In the genomic region with DNA sequence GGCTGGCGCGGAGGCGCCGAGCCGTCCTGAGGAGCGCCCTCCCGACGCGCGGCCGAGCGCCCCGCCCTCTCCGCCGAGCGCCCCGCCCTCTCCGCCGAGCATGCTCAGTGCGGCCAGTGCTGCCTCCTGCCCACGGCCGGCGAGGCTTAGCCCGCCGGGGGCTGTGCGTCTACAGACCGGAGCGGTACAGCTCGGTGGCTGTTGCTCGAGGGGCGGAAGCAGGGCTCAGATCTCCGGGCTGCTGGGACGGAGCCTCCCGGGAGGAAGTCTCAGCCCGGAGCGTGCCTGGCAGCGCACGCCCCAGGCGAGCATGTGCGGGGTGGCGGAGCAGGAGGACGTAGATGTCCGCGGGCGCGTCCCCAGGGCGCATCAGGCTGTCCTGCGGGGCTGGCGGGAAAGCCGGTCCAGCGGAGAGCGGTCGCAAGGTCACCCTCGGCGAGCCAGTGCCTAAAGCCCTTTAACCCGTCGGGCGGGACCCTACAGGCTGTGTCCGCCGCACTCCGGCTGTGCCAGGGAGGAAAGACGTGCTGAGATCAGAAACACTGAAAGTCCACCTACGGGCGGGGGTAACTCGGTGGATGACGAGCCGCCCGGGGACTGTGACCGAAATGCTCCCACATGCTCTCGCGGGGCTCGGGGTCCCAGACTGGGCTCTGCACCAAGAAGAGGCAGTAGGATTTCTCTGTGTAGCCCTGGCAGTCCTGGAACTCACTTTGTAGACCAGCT, we compare ENCODE assay signal across 8 mouse cellular contexts. TPM values are rescaled to one million over a fixed set of nuclear protein-coding genes. Genes with fewer than 3 reads are reported as not detected.
DNase-seq lines count a peak whose midpoint lies in the region; ATAC-seq and TF ChIP-seq lines count a peak whose summit lies in the region.

No protein-coding gene starts in this region.

- no peaks in the 10 kb centered on the region for H3K27me3 ChIP-seq in C2C12 (ENCODE audit: control insufficient read depth, insufficient read depth, insufficient read length)
- H3K27me3 ChIP-seq in heart, embryonic 10.5 days (ENCODE audit: insufficient read depth, poor library complexity, severe bottlenecking) = no peaks in the 10 kb centered on the region
- H3K27me3 ChIP-seq in kidney, embryonic 15.5 days = no peaks in the 10 kb centered on the region
- H3K27me3 ChIP-seq in limb, embryonic 15.5 days = no peaks in the 10 kb centered on the region
- H3K27me3 ChIP-seq in midbrain, postnatal 0 days (ENCODE audit: insufficient read depth, low read length) = no peaks in the 10 kb centered on the region

- H3ac ChIP-seq in C2C12 (ENCODE audit: control insufficient read depth, insufficient read length, low read depth) = peak overlapping the region; percentile 90

- H3K9ac ChIP-seq in kidney, embryonic 15.5 days = peak overlapping the region; percentile 73
- H3K9ac ChIP-seq in limb, embryonic 15.5 days = peak overlapping the region; percentile 85
- H3K9ac ChIP-seq in midbrain, postnatal 0 days (replicated peaks; ENCODE audit: low read length, poor library complexity, severe bottlenecking) = peak overlapping the region; percentile 80

- TF ChIP-seq POLR2A in embryonic fibroblast, embryonic 13.5 days (IDR thresholded peaks at IDR 0.05; ENCODE audit: low read depth, low read length) = peak; percentile 97

- H3K27ac ChIP-seq in embryonic fibroblast, embryonic 13.5 days (ENCODE audit: insufficient read depth, low read length) = peak overlapping the region; percentile 74
- H3K27ac ChIP-seq in heart, embryonic 10.5 days = peak overlapping the region; percentile 99
- H3K27ac ChIP-seq in kidney, embryonic 15.5 days = peak overlapping the region; percentile 87
- H3K27ac ChIP-seq in limb, embryonic 15.5 days = peak overlapping the region; percentile 92
- H3K27ac ChIP-seq in midbrain, postnatal 0 days (ENCODE audit: low read depth, low read length) = peak overlapping the region; percentile 95

- TF ChIP-seq CTCF in C2C12 (IDR thresholded peaks at IDR 0.05; ENCODE audit: control insufficient read depth, insufficient read depth, insufficient read length) = no peak
- no peak for TF ChIP-seq CTCF in embryonic fibroblast, embryonic 13.5 days (IDR thresholded peaks at IDR 0.05; ENCODE audit: borderline replicate concordance, insufficient read depth, low read length)
- no peak for TF ChIP-seq CTCF in midbrain, postnatal 0 days (IDR thresholded peaks at IDR 0.05)

- no peaks in the 10 kb centered on the region for H3K4me1 ChIP-seq in embryonic fibroblast, embryonic 13.5 days (ENCODE audit: control insufficient read depth, insufficient read depth, low read length)
- peaks cover 10% of the 10 kb centered on the region for H3K4me1 ChIP-seq in heart, embryonic 10.5 days
- peaks cover 8% of the 10 kb centered on the region for H3K4me1 ChIP-seq in kidney, embryonic 15.5 days
- H3K4me1 ChIP-seq in limb, embryonic 15.5 days = peaks cover 17% of the 10 kb centered on the region
- H3K4me1 ChIP-seq in midbrain, postnatal 0 days (ENCODE audit: insufficient read depth, low read length) = 0 out of 2 replicates have a peak, but pooled peaks cover 5% of the 10 kb centered on the region

- peaks cover 41% of the 10 kb centered on the region for H3K79me2 ChIP-seq in C2C12 (ENCODE audit: control insufficient read depth, insufficient read depth)

- peaks cover 35% of the 10 kb centered on the region for H3K79me3 ChIP-seq in C2C12 (ENCODE audit: low read depth)

- ATAC-seq in kidney, embryonic 15.5 days (replicated peaks; ENCODE audit: low FRiP score) = peak; percentile 99
- ATAC-seq in limb, embryonic 15.5 days (ENCODE audit: insufficient number of reproducible peaks, low FRiP score, low TSS enrichment, low read depth) = peak; percentile 98
- ATAC-seq in midbrain, postnatal 0 days (ENCODE audit: low FRiP score) = peak; percentile 97

- WGBS in heart, embryonic 10.5 days = under 1% methylated on average over 72 of the region's 72 CpGs
- WGBS in kidney, embryonic 15.5 days = under 1% methylated on average over 62 of the region's 72 CpGs
- under 1% methylated on average over 53 of the region's 72 CpGs for WGBS in limb, embryonic 15.5 days
- under 1% methylated on average over 61 of the region's 72 CpGs for WGBS in midbrain, postnatal 0 days

- no peaks in the 10 kb centered on the region for H3K36me3 ChIP-seq in C2C12 (ENCODE audit: control insufficient read depth, insufficient read depth)
- no peaks in the 10 kb centered on the region for H3K36me3 ChIP-seq in heart, embryonic 10.5 days
- H3K36me3 ChIP-seq in kidney, embryonic 15.5 days = no peaks in the 10 kb centered on the region
- H3K36me3 ChIP-seq in limb, embryonic 15.5 days = no peaks in the 10 kb centered on the region
- no peaks in the 10 kb centered on the region for H3K36me3 ChIP-seq in midbrain, postnatal 0 days (ENCODE audit: insufficient read depth, low read length)

- H3K4me3 ChIP-seq in C2C12 (ENCODE audit: insufficient read depth, poor library complexity, severe bottlenecking) = peak overlapping the region; percentile 39
- H3K4me3 ChIP-seq in embryonic fibroblast, embryonic 13.5 days (ENCODE audit: insufficient read depth, low read length) = peak overlapping the region; percentile 78
- H3K4me3 ChIP-seq in heart, embryonic 10.5 days = peak overlapping the region; percentile 94
- H3K4me3 ChIP-seq in kidney, embryonic 15.5 days (replicated peaks) = peak overlapping the region; percentile 94
- H3K4me3 ChIP-seq in limb, embryonic 15.5 days = peak overlapping the region; percentile 91
- H3K4me3 ChIP-seq in midbrain, postnatal 0 days (ENCODE audit: low read depth, low read length) = peak overlapping the region; percentile 93

- peak; percentile 95 for DNase-seq in brain, adult 2 months (ENCODE audit: low read depth, low spot score)
- DNase-seq in heart, embryonic 10.5 days (ENCODE audit: low spot score) = peak; percentile 94
- peak; percentile 91 for DNase-seq in midbrain, postnatal 0 days (ENCODE audit: low spot score)
- DNase-seq in spleen, postnatal 10 days (ENCODE audit: low spot score in 2 of 2) = peak; percentile 81 to 90

- no peaks in the 10 kb centered on the region for H3K9me3 ChIP-seq in heart, embryonic 10.5 days
- H3K9me3 ChIP-seq in kidney, embryonic 15.5 days (replicated peaks) = no peaks in the 10 kb centered on the region
- no peaks in the 10 kb centered on the region for H3K9me3 ChIP-seq in limb, embryonic 15.5 days
- no peaks in the 10 kb centered on the region for H3K9me3 ChIP-seq in midbrain, postnatal 0 days (ENCODE audit: low read length)

- H3K4me2 ChIP-seq in kidney, embryonic 15.5 days = peak overlapping the region; percentile 97
- peak overlapping the region; percentile 94 for H3K4me2 ChIP-seq in limb, embryonic 15.5 days
- peak overlapping the region; percentile 80 for H3K4me2 ChIP-seq in midbrain, postnatal 0 days (ENCODE audit: low read depth, low read length, poor library complexity, severe bottlenecking)

TF ChIP-seq in C2C12, 6 proteins besides CTCF, POLR2A, EP300 and RAD21:
- TF ChIP-seq FOSL1 (IDR thresholded peaks at IDR 0.05; ENCODE audit: insufficient read depth, low read length, poor library complexity, severe bottlenecking) (no peak), MAX (IDR thresholded peaks at IDR 0.05) (peak; percentile 90)

RNA-seq across cellular contexts. Expression of a gene that starts 0.5 kb away (rescaled TPM):
- 29.1 TPM for polyA plus RNA-seq in C2C12 (2012; fragmentation: generic; extraction: Trizol)
- polyA plus RNA-seq in embryonic fibroblast, embryonic 13.5 days (2011; ENCODE audit: insufficient read length, low read depth, missing spikeins) = 87.5 and 91.4 TPM in 2 replicates
- 53.2 and 58.7 TPM in 2 replicates for polyA plus RNA-seq in heart, embryonic 10.5 days (2016; fragmentation: Nextera tagmentation; extraction: Ambion mirVana)
- polyA plus RNA-seq in kidney, embryonic 15.5 days (2015; fragmentation: Nextera tagmentation; extraction: Ambion mirVana) = 58.8 and 59.4 TPM in 2 replicates
- polyA plus RNA-seq in limb, embryonic 15.5 days (2015; fragmentation: Nextera tagmentation; extraction: Ambion mirVana) = 51.3 and 53.3 TPM in 2 replicates
- total RNA-seq in midbrain, postnatal 0 days (2014; rRNA removed) = 110 and 117 TPM in 2 replicates
- polyA plus RNA-seq in midbrain, postnatal 0 days (2015; fragmentation: Nextera tagmentation; extraction: Ambion mirVana) = 76.6 and 78.4 TPM in 2 replicates

Comparison
In these comparisons a context has a peak if more than half of its experiments do, and no peak if none do; other contexts are left out.
1. Peak in every context shown above with its lines: DNase-seq, ATAC-seq, H3K4me3 ChIP-seq and H3K27ac ChIP-seq.
2. H3K4me3 ChIP-seq: peak in every context shown above with its lines; median percentile 94 in heart, embryonic 10.5 days; 94 in kidney, embryonic 15.5 days; 93 in midbrain, postnatal 0 days; 91 in limb, embryonic 15.5 days; 78 in embryonic fibroblast, embryonic 13.5 days; 39 in C2C12.